In genomic region chr8:108697589-108697988, GRCm38 (mm10) we compare ENCODE assay signal across 9 mouse cellular contexts.
DNase-seq lines count a peak whose midpoint lies in the region; ATAC-seq lines count a peak whose summit lies in the region.
"Had no signal": no experiment of that assay in that cellular context is flagged by ENCODE, and none has a peak within 500 bp of the region (broad histone marks: within the 10 kb centered on the region; RNA-seq: fewer than 3 reads in every experiment).

No protein-coding gene starts in this region.

- 2% methylated on average over 13 of the region's 13 CpGs for WGBS in heart, embryonic 13.5 days
- WGBS in forebrain, embryonic 13.5 days: under 1% methylated on average over 13 of the region's 13 CpGs
- 6% methylated on average over 13 of the region's 13 CpGs for WGBS in limb, embryonic 15.5 days

- H3K27me3 ChIP-seq in heart, embryonic 13.5 days (replicated peaks): peaks cover 81% of the 10 kb centered on the region
- peaks cover 95% of the 10 kb centered on the region for H3K27me3 ChIP-seq in forebrain, embryonic 13.5 days
- peaks cover 50% of the 10 kb centered on the region for H3K27me3 ChIP-seq in limb, embryonic 15.5 days

- H3K27ac ChIP-seq in heart, embryonic 13.5 days (replicated peaks): no peak overlapping the region
- no peak overlapping the region for H3K27ac ChIP-seq in forebrain, embryonic 13.5 days
- H3K27ac ChIP-seq in limb, embryonic 15.5 days: peak overlapping the region; percentile 54
- H3K27ac ChIP-seq: macrophage had no signal

- H3K9ac ChIP-seq in heart, embryonic 13.5 days: 0 out of 2 replicates have a peak overlapping the region, but pooled peaks have one; percentile 5
- no peak overlapping the region for H3K9ac ChIP-seq in forebrain, embryonic 13.5 days
- no peak overlapping the region for H3K9ac ChIP-seq in limb, embryonic 15.5 days

- DNase-seq in heart, adult 9 months (ENCODE audit: low spot score in 2 of 2): no peak
- peak; percentile 65 for DNase-seq in adrenal gland, postnatal 10 days
- DNase-seq in left cerebral cortex, postnatal 4 days: no peak
- no peak for DNase-seq in urinary bladder, postnatal 10 days (ENCODE audit: low spot score)
- DNase-seq in urinary bladder, adult 2 months (ENCODE audit: low spot score): no peak

- no peaks in the 10 kb centered on the region for H3K9me3 ChIP-seq in heart, embryonic 13.5 days
- no peaks in the 10 kb centered on the region for H3K9me3 ChIP-seq in forebrain, embryonic 13.5 days (replicated peaks)
- no peaks in the 10 kb centered on the region for H3K9me3 ChIP-seq in limb, embryonic 15.5 days

- H3K36me3 ChIP-seq in heart, embryonic 13.5 days: no peaks in the 10 kb centered on the region
- H3K36me3 ChIP-seq in forebrain, embryonic 13.5 days (ENCODE audit: poor library complexity, severe bottlenecking): no peaks in the 10 kb centered on the region
- no peaks in the 10 kb centered on the region for H3K36me3 ChIP-seq in limb, embryonic 15.5 days

- ATAC-seq in heart, embryonic 13.5 days (ENCODE audit: extremely low read depth, insufficient number of reproducible peaks, low FRiP score, low TSS enrichment): no peak
- no peak for ATAC-seq in forebrain, embryonic 13.5 days
- ATAC-seq in limb, embryonic 15.5 days (ENCODE audit: insufficient number of reproducible peaks, low FRiP score, low TSS enrichment, low read depth): no peak

- H3K4me1 ChIP-seq in heart, embryonic 13.5 days: peaks cover 63% of the 10 kb centered on the region
- H3K4me1 ChIP-seq in forebrain, embryonic 13.5 days: peaks cover 45% of the 10 kb centered on the region
- H3K4me1 ChIP-seq in limb, embryonic 15.5 days: peaks cover 32% of the 10 kb centered on the region

- peak overlapping the region; percentile 29 for H3K4me3 ChIP-seq in heart, embryonic 13.5 days
- H3K4me3 ChIP-seq in forebrain, embryonic 13.5 days: no peak overlapping the region
- peak overlapping the region; percentile 19 for H3K4me3 ChIP-seq in limb, embryonic 15.5 days

- intact Hi-C loops in left cerebral cortex, postnatal 4 days (cut with DNase I): loop anchor here (5.0 kb wide), 1 partner anchor 455 kb away; no protein-coding TSS in a partner anchor

- H3K4me2 ChIP-seq in heart, embryonic 13.5 days: peak overlapping the region; percentile 55
- peak overlapping the region; percentile 33 for H3K4me2 ChIP-seq in forebrain, embryonic 13.5 days
- peak overlapping the region; percentile 30 for H3K4me2 ChIP-seq in limb, embryonic 15.5 days
